Mouse (Mus musculus) adrenal gland, postnatal 14 days (tissue): ENCODE measurements around the gene Ilk. TPM values are rescaled to one million over a fixed set of nuclear protein-coding genes. Genes with fewer than 3 reads are reported as not detected.
"Not testable (repeated sequence)": the region's sequence is repeated elsewhere in the genome, so short reads cannot be mapped to it uniquely, and the experiment has no call there.

ENCODE experiments used
- DNase-seq: peaks from one replicate; pipeline ENCODE4 v3.0.0; 2021; ENCODE audit warnings: mixed read lengths
- total RNA-seq: library from RNA; stranded (reverse); gene quantifications from 2 replicates; pipeline ENCODE4 v1.2.3, GENCODE M21; 2021

Gene Ilk
- total RNA-seq, 1 experiment from 2014 or later = 133 TPM

DNA sequence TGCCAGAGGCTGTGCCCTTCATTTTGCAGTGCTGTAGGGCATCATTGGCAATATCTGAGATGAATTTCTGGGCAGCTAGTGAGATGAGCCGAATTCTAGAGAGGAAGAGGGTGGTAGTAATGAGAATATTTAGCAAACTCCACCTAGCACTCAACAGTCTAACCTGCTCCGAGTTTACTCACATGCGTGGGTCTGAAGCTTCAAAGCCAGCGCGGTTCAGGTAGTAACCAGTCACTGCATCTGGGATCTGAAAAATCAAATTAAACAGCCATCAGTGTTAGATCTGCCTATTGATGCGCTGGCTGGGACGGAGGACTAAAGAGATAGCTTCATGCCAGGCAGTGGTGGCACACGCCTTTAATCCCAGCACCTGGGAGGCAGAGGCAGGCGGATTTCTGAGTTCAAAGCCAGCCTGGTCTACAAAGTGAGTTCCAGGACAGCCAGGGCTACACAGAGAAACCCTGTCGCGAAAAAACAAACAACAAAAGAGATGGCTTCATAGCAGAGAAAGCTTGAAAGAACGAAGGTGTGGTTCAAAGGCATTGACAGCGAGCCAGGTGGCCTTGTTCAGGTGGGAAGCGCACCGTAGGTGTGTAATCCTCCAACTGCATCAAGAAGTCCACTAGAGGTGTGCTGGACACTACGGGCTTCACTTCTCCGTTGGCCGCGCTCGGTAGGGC, 7.0 kb downstream of the Ilk start:
- not testable (repeated sequence) for DNase-seq

DNA sequence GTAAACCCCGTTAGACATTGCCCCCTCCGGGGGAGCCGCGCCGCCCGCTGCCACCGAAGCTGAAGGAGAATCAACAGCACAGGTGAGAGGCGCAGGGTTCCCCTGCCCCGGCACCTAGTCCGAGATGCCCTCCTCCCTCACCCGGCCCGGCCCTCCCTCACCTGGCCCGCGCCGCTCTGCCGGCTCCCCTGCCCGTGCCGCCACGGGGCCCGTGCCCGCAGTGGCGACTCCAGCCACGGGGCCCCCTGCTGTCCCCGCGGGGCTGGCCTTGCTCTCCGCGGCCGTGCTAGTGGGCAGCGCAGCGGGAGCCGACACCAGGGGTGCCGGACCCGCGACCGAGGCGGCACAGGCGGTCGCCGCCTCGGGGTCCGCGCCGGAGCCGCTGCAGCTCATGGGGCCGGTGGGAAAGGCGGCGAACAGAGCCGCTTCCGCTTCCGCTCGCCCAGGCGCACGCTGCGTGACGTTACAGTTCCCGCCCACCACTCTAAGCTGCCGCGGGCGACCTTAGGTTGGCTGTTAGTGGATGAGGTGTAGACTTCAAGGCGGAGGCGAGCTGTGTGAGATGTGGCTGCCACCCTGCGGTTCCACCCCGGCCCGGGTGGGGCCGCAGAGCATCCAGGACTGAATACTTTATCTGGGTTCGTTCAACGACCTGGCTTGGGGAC, 7.7 kb downstream of the Ilk start, which contains the start of gene Taf10:
Taf10 (minus strand) TSS at position 436 of the 665 bp plus-strand sequence.
- peak; percentile 93 for DNase-seq

DNA sequence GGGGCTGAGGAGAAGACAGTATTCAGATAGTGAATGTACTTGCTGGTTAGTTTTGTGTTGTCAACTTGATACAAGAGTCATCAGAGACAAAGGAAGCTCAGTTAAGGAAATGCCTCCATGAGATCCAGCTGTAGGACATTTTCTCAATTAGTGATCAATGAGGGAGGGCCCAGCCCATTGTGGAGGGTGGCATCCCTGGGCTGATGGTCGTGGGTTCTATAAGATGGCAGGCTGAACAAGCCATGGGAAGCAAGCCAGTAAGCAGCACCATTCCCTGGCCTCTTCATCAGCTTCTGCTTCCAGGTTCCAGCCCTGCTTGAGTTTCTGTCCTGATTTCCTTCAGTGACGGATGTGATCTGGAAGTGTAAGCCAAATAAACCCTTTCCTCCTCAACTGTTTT, 11.4 kb downstream of the Ilk start:
- DNase-seq = no peak

DNA sequence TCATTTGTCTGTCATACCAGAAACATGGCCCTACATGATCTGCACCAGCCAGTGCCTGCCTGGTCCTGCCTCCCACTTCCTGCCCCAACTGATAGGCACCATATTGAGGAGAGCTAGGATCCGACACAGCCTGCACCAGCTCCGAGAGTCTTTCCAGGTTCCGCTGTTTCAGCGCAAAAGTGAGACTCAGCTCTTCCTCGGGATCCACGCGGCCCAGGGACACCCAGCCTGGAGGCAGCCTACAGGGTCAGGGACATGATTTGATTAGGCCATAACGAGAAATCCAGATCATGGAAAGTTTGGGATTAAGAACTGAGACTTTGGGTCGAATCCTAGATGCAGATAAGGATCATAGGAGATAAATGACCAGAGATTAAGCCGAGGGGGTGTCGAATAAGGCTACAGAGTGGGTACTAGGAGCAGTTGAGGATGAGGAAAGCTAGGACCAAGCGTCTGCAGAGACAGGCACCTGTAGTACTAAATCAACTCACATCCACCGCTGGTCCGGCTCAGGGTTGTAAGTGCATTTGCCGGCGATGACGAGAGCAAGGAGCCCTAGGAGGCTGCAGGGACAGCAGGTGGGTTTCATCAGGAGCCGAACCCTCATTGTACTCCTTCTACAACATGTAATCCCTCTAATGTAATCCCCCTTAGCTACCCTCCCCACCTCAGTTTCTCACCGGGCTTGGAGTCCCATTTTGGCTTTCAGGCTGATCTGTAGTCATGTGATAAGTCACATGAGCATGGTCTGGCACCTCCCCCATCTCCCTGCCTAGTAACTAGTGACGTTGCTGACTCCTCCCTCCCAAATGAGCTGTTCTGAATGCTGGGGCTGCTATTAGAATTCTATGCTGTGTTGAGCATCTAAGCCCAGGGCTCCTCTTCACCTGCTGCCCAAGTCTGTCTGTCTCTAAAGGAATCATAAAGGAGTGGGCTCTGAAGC, 15.4 kb downstream of the Ilk start, which contains the start of gene Tpp1:
Tpp1 (minus strand) TSS at position 745 of the 943 bp plus-strand sequence.
- DNase-seq = peak; percentile 94

DNA sequence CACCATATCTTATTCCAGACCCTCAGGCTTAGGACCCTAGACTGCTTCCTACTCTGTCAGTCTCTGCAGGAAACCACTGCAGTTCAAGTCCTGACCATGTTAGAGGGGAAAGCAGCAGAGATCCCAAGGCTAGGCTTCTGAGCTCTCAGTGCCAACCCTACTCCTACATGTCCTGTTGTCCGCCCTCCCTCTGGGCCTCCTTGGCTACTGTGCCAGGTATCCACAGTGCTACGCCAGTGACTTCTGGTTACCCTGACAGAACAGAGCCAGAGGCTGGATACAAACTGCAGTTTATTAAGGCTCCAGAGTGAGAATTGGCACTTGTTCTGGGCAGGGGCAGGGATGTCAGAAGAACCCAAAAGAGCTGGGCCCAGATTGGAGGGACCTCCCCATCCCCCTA, 16.3 kb downstream of the Ilk start:
- DNase-seq = peak; percentile 33

DNA sequence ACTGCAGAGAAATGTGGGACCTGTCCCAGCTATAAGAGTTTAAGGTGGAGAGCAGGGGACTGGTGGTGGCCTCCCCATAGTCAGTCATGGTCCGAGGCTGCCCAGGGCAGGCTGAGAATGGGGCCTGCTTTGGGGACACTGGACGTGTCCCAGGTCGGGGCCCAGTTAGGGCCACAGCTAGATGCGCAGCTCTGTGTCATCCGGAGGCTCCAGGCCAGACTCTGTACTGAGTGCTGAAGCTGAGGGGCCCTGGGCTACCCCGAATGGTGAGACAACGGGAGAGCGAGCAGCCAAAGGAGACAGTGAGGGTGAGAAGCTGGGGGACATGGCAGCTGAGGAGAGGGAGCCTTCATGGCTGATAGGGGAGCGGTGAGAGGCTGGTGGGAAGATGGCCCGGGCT, 16.9 kb downstream of the Ilk start:
- no peak for DNase-seq

DNA sequence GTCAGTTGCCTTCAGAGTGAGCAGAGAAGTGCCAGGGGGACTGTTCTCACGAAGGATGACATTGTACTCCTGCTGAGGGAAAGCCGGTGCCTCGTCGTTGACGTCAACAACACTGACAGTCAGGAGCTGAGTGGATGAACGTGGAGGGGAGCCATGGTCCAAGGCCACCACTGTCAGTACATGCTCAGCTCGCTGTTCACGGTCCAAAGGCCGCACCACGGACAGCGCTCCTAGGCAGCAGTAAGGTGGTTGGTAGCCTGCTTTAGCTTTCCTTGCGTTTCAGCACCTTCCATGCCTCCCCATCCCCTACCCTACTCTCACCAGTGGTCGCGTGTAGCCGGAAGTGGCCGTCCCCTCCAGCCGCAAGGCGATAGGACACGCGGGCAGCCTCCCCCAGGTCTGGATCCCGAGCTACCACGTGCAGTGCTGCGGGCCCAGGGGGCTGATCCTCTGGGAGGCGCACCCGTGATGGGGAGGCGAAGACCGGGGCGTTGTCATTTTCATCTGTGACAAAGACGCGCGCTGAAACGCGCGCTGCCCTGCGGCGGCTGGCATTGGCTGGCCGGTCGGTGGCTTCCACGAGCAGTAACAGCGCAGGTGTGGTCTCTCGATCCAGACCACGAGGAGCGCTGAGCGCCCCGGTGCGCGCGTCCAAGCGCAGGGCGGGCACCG, 25.6 kb downstream of the Ilk start:
- peak; percentile 53 for DNase-seq

DNA sequence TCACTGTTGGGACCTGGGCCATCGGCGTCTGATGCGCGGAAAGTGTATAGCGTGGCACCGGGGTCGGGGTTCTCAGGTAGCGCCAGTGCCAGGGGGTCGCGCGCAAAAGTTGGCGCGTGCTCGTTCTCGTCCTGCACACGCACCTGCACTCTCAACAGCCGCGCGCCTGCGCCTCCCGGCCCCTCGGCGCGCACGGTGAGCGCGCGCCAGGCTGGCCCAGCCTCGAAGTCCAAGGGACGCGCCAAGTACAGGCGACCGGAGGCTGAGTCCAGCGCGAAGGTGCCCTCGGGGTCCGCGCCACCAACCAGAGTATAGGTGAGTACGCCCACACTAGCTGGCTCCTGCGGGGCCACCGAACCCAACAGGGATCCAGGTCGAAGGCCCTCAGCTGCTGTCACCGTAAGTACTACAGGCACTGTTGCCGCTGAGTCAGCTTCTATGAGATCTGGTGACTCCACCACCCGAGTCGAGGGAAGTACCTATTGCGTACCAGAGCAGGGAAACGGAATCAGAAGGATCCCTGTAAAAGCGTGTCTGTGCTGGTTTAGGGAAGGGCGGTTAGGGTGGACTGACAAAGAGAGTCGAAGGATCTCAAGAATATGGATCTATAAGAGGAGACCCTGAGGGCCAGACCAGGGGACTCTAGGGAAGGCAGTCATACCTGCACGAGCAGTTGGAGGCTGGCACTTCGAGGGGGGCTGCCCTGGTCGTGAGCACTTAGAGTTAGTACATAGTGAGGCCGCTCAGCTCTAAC, 26.3 kb downstream of the Ilk start:
- DNase-seq = no peak

DNA sequence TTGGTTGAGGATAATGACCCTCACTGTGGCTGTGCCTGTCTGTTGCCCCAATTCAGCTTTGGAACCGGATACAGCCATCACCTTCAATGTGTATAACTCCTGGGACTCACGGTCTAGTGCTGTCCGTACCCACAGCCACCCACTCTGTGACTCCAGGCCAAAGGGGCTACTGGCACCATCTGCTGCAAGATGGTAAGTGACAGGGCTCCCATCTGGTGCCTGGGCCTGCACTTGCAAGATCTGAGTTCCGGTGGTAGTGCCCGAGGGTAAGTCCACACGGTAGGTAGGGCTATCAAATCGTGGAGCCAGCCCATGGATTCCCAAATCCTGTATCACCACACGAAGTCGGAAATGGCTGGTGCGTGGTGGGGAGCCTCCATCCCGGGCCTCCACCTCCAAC, 27.9 kb downstream of the Ilk start:
- DNase-seq = no peak

DNA sequence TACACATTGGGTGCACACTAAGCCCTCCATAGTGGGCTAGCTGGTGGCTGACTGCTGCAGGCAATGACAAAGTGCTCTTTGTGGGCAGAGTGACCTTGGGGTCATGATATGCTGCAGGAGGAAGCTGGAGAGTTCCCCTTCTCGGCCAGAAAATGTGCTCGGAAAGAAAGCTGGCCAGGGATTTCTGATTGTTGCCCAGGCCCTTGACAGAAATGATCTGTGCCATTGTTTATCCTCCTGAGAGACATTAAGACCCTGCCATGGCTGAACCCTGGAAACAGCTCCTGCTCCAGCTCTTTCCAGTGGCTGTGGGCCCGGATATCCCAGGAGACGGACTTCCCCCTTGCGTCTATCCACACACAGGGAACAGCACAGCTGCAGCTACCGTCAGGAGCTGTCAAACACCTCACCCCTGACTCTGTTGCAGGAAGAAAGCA, 31.4 kb downstream of the Ilk start:
- DNase-seq = peak; percentile 50

DNA sequence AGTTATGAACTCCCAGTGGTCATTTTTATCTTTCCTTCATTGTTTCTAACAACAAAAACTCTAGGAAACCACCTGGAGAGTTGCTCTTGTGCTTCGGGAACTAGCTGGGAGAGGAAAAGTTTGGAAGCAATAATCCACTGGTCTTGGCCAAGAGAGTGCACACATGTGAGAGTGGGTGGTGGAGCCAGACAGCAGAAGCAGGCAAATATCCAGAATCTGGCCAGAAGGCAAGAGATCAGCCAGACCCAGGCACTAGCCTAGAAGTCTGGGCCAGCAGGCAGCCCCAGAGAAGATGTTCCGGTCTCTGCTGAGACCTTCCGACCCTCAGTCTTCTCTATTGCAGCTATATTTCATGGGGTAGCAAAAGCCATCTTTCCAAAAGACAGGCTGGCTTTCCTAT, 33.6 kb downstream of the Ilk start:
- peak; percentile 34 for DNase-seq

DNA sequence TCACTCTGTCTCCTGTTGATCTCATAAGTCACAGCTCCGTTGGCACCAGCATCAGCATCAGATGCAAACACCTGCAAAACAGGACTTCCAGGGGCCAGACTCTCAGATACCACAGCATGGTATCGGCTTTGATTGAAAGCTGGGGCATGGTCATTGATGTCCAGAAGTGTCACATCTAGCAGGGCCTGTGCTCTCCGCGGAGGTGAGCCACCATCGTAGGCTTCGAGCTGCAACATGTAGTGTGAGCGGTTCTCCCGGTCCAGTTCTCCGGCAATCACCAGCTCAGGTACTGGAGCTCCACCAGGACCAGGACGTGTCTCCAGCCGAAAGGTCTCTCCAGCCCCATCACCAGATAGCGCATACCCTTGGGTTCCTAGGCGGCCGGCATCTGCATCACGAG, 35.9 kb downstream of the Ilk start:
- no peak for DNase-seq

DNA sequence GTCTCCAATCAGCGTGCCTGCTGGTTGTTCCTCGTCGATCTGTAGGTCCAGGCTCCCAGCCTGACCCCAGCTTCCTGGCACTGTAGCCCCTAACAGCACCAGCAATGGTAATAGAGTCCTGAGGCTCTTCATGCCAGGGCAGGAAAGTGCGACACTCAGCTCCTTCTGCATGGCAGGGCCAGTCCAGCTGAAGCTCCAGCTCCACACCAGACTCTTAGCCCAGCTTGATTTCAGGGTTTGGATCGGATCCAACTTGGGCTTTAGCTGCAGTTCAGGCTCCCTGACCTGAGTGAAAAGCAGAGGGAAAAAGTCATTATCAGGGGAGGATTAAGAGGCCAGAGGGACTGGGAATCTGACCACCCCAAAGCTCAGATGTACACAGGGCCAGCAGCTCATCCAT, 36.6 kb downstream of the Ilk start:
- no peak for DNase-seq

DNA sequence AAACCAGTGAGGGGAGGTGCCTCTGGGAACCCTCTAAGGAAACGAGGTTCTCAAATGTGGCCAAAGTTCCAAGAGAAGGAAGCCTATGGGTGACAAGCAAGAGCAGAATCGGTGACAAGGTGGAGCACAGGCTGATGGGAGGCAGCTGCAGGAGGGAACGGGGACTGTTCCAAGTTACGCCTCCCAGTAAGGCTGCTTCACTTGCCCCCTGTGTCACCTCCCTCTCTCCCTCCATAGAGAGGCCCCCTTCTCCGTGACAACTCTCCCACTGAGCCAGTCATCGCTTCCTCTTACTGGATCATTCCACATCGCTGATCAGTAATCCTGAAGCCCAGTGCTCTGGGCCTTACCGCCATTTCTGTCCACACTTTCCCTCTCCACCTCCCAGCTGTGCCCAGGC, 38.3 kb downstream of the Ilk start:
- DNase-seq = no peak

DNA sequence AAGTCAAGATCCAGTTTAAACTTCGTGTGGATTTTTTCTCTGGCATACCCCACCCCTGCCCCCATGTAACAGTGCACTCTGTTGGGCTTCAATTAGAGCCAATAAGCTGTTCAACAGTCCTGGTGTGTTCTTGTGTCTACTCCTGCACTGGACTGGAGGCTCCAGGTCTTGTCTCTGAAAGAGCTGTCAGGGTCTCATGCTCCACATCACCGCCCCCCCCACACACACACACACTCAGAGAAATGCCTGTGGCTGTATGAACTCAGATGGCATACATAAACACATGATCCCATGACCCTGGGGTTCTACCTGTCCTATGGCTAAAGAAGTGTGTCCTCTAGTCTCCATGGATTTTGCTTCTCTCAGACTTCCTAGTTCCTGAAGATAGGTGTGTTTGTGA, 39.6 kb downstream of the Ilk start:
- no peak for DNase-seq

DNA sequence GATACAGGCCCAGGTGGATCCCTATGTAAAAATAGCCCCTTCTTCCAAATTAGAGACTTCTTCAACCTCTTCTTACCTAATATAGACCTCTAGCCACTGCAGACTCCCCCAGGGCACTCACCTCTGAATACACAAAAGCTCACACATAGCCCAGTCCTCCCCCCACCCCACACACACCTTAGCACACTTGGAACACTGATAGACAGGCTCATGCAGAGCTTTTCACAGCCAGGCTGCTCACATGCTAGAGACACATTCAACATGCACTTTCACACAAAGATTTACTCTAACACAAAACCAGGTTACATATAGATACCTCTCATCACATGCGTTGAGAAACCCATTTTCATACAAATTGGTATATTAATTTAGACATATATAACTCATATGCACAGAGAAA, 40.9 kb downstream of the Ilk start:
- no peak for DNase-seq

DNA sequence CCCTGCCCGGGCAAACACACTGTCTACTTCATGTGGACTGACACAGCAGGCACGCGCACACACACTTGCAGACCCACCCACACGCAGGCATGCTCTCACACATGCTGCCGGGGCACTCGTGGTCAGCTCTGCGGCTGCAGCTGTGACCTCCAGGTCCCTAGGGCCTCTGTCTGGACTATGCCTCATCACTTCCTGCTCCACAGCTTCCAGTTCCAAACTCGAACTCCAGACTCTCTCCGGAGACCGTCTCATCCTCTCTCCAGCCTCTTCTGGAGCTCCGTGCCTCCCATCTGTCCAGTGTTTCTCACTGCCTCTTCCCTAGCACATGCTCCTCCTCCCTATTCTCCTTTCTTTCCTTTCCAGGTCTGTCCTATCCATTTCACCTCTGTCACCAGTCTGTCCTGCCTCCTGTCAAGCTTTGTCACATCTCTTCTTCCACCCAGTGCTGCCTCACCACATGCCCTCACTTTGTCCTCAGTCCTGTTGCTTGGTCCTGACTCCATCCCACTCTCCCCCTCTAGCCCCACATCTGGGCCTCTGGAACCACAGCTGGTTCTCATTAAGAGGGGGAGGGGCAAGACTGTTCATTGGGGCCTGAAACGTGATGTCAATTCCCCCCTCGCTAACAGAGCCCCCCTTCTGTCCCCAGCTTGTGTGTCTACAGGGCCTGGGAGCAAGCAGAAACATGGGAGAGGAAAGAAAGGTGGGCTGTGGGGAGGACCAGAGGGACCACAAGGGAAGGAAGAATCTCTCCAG, 41.6 kb downstream of the Ilk start:
- peak; percentile 44 for DNase-seq

DNA sequence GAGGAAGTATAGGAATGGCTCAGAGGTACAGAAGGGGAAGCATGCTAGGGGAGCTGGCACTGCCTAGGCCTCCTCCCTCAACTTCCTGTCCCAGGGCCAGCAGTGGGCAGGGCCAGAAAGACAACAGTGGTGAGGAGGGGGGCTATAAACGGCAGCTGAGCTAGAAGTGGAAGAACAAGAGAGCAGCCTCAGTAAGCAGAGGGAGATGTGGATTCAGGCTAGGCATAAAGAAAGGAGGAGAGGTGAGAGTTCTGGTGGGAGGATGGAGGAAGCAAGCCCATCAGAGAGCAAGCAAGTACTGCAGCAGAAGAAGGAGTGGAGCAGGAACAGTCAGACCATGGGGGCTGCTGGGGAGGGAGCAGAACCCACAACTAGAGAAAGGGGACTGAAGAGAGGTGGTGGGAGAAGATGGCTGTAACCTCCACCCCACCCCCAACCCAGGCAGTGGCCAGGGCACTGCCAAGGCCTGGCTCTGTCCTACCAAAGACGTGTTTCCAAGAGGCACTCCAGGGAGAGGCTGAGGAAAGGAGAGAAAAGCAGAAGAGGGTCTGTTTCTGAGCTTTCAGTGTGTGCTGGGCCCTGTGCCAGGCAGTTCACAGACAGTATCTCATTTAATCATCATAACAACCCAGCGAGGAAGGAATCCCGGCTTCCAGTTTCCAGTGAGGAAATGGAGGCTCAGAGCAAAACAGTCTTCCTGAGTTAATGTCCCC, 42.3 kb downstream of the Ilk start:
- peak; percentile 47 for DNase-seq

DNA sequence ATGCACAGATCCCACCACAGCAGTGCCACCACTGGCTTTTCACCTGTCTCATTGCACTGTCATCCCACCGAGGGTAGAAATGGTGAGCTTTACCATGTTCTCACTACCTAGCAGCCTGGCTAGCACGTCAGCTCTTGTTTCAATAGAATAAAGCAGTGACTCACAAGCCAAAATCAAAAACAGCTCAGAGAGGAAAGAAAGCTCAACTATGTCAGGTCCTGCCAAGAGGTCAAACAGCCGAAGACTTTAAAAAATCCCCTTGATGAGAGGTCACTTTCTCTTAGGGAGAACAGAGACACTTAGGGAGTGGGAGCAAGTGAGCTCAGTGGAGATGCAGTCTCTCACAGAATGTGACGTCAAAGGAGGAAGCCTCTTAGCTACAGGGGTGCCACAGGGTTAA, 47.5 kb downstream of the Ilk start:
- DNase-seq = no peak

DNA sequence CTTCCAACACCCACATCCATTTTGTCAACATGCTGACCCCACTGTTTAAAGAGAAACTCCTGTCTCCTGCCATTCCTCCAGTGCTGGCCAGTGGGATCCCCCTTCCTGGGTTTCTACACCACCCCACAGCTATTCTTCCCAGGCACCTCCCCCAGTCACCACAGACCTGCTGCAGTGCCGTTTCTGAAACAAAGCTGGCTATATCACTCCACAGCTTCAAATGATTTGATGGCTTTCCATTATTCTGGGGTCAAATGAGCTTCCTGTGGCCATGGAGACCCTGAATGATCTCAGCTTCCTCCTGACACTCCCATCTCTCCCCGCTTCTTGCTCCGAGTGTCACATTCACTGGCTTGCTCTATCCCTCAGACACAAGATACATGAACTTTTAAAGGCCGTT, 48.2 kb downstream of the Ilk start:
- DNase-seq = no peak
